Mouse (Mus musculus) liver, embryonic 14.5 days (tissue): ENCODE measurements around the gene Cdh18.

Experiments used
- CTCF ChIP-seq: IDR thresholded peaks from 2 replicates; pipeline ENCODE4 v1.5.1; 2016; ENCODE audit warnings: antibody characterized with exemption, low read depth, control low read depth
- EP300 ChIP-seq: IDR thresholded peaks from 2 replicates; pipeline ENCODE4 v1.6.1; 2016; ENCODE audit warnings: antibody characterized with exemption, low read depth

DNA sequence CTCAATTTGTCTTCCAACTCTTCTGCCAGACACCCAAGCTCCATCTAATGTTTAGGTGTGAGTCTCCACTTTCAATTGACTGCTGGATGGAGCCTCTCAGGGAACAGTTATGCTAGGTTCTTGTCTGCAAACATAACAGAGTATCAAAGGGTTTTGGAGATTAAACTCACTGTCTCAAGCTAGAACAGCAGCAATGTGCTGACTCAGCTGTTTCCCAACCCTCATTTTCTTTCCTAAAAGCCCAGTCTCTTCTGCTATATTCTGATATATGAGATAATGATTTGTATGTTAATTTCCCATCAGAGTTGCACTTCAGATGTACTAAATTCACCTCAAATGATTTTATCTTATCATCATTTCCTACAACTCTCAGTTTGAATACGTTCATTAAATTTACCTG is 398.4 kb downstream of the Cdh18 start:
- TF ChIP-seq CTCF (no peak), EP300 (no peak)
